Mouse (Mus musculus): Measurements from ENCODE around the gene Myt1l. TPM values are rescaled to one million over a fixed set of nuclear protein-coding genes. Genes with fewer than 3 reads are reported as not detected.

Gene Myt1l
- polyA plus RNA-seq, 1 experiment = not detected

- H3K4me3 ChIP-seq (ENCODE audit: insufficient read depth, low read depth, low read length) = no peak overlapping the region
- no peak for DNase-seq
- H3K4me1 ChIP-seq (ENCODE audit: control insufficient read depth, insufficient read depth, low read length) = no peaks in the 10 kb centered on the region
- no peaks in the 10 kb centered on the region for H3K36me3 ChIP-seq (ENCODE audit: control insufficient read depth, insufficient read depth, low read length)
- 80% methylated on average over 8 of the region's 8 CpGs for WGBS
- no peak overlapping the region for H3K27ac ChIP-seq (ENCODE audit: insufficient read depth, low read depth, low read length)
- no peaks in the 10 kb centered on the region for H3K27me3 ChIP-seq (replicated peaks; ENCODE audit: control insufficient read depth, insufficient read depth, low read length)
- no peak for TF ChIP-seq CTCF (conservative IDR thresholded peaks at IDR 0.05; ENCODE audit: insufficient read depth, insufficient read length, low read depth, low read length)
- TF ChIP-seq POLR2A (IDR thresholded peaks at IDR 0.05; ENCODE audit: low read depth, low read length) = no peak
These were observed 154.8 kb downstream of the Myt1l start for GRCm38 (mm10) chr12:29682946-29683345.

DNA sequence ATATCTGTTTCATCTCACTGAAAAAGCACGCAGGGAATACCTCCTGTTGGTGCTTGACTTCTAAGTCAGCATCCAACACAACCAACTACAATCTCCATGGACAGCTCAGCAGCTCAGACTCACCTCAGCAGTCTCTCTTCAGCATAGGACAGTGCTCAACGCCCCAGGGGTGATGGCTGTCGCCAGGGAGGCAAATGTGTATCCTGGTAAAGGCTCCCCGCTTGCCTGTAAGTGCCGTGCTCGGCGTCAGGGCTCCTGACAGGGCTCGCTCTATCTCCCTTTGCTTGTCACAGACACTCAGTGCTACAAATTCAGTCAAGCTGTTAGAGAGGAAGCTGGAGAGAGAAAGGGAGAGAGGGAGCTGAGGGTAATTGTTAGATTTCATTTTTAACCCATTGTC is 158.1 kb downstream of the Myt1l start:
- no peak overlapping the region for H3K4me3 ChIP-seq (ENCODE audit: insufficient read depth, low read depth, low read length)
- 75% methylated on average over 8 of the region's 8 CpGs for WGBS
- no peak for DNase-seq
- H3K4me1 ChIP-seq (ENCODE audit: control insufficient read depth, insufficient read depth, low read length) = no peaks in the 10 kb centered on the region
- no peaks in the 10 kb centered on the region for H3K36me3 ChIP-seq (ENCODE audit: control insufficient read depth, insufficient read depth, low read length)
- no peak for TF ChIP-seq POLR2A (IDR thresholded peaks at IDR 0.05; ENCODE audit: low read depth, low read length)
- no peak for TF ChIP-seq CTCF (conservative IDR thresholded peaks at IDR 0.05; ENCODE audit: insufficient read depth, insufficient read length, low read depth, low read length)
- H3K27me3 ChIP-seq (replicated peaks; ENCODE audit: control insufficient read depth, insufficient read depth, low read length) = no peaks in the 10 kb centered on the region
- no peak overlapping the region for H3K27ac ChIP-seq (ENCODE audit: insufficient read depth, low read depth, low read length)

GRCm38 (mm10) chr12:29691566-29691965 is 163.4 kb downstream of the Myt1l start:
- no peak for TF ChIP-seq CTCF (conservative IDR thresholded peaks at IDR 0.05; ENCODE audit: insufficient read depth, insufficient read length, low read depth, low read length)
- no peak for TF ChIP-seq POLR2A (IDR thresholded peaks at IDR 0.05; ENCODE audit: low read depth, low read length)
- Histone ChIP-seq H3K4me3 (ENCODE audit: insufficient read depth, low read depth, low read length) (no peak overlapping the region), H3K27me3 (replicated peaks; ENCODE audit: control insufficient read depth, insufficient read depth, low read length) (no peaks in the 10 kb centered on the region), H3K4me1 (ENCODE audit: control insufficient read depth, insufficient read depth, low read length) (no peaks in the 10 kb centered on the region), H3K27ac (ENCODE audit: insufficient read depth, low read depth, low read length) (no peak overlapping the region), H3K36me3 (ENCODE audit: control insufficient read depth, insufficient read depth, low read length) (no peaks in the 10 kb centered on the region)
- no peak for DNase-seq
- 77% methylated on average over 5 of the region's 5 CpGs for WGBS

GRCm38 (mm10) chr12:29695194-29695593 is 167.0 kb downstream of the Myt1l start:
- H3K36me3 ChIP-seq (ENCODE audit: control insufficient read depth, insufficient read depth, low read length) = no peaks in the 10 kb centered on the region

DNA sequence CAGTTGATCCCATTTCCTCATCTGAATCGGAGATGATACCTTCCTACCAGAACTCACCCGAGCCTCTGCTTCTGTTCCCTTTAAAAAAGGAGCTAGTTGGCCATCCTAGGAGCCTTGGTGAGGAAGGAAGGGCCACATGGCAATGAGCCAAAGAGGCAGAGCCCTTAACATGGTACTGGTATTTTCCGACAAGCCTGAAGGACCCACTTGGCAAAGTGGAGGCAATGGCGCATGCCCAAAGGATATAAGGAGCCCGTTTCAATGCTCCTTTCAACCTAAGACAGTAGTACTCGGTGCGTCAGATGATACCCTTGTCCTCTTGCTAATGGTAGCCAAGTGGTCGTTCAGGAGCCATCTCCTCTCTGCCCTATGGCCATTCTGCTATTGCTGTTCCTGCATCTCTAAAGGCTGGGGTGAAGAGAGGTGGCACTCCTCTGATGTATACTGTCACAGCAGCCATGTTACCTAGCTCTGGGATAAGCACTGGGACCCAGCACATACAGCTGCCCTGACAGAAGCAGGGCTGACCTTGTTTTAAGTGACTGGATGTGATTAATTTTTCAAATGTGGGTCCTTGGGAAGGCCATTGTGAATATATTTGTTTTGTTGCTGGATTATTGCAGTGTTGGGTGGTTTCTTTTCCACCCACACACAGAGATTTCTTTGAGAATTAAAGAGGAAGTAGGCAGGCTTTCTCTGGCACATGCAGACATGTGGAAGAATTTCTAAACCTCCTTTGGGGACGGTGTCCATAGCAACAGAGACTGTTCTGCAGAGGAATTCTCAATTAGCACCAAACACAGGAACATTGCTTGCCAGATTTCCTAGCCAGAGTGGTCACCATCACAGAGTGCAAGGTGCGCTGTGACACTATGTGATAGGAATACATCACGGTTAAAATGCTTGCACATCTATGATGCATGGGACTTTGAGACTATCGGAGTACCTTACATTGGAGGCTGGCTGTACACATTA is 169.6 kb downstream of the Myt1l start:
- no peak for TF ChIP-seq POLR2A (IDR thresholded peaks at IDR 0.05; ENCODE audit: low read depth, low read length)
- TF ChIP-seq CTCF (conservative IDR thresholded peaks at IDR 0.05; ENCODE audit: insufficient read depth, insufficient read length, low read depth, low read length) = no peak
- no peak for DNase-seq
- no peak overlapping the region for H3K4me3 ChIP-seq (ENCODE audit: insufficient read depth, low read depth, low read length)
- no peak overlapping the region for H3K27ac ChIP-seq (ENCODE audit: insufficient read depth, low read depth, low read length)
- WGBS = 77% methylated on average over 12 of the region's 12 CpGs
- no peaks in the 10 kb centered on the region for H3K36me3 ChIP-seq (ENCODE audit: control insufficient read depth, insufficient read depth, low read length)
- H3K4me1 ChIP-seq (ENCODE audit: control insufficient read depth, insufficient read depth, low read length) = no peaks in the 10 kb centered on the region
- no peaks in the 10 kb centered on the region for H3K27me3 ChIP-seq (replicated peaks; ENCODE audit: control insufficient read depth, insufficient read depth, low read length)

More at GRCm38 (mm10) chr12:29695194-29695593, 167.0 kb downstream of the Myt1l start:
- Histone ChIP-seq H3K4me3 (ENCODE audit: insufficient read depth, low read depth, low read length) (no peak overlapping the region), H3K4me1 (ENCODE audit: control insufficient read depth, insufficient read depth, low read length) (no peaks in the 10 kb centered on the region), H3K27ac (ENCODE audit: insufficient read depth, low read depth, low read length) (no peak overlapping the region), H3K27me3 (replicated peaks; ENCODE audit: control insufficient read depth, insufficient read depth, low read length) (no peaks in the 10 kb centered on the region)
- DNase-seq = no peak
- 55% methylated on average over 2 of the region's 2 CpGs for WGBS
- TF ChIP-seq CTCF (conservative IDR thresholded peaks at IDR 0.05; ENCODE audit: insufficient read depth, insufficient read length, low read depth, low read length) (no peak), POLR2A (IDR thresholded peaks at IDR 0.05; ENCODE audit: low read depth, low read length) (no peak)

DNA sequence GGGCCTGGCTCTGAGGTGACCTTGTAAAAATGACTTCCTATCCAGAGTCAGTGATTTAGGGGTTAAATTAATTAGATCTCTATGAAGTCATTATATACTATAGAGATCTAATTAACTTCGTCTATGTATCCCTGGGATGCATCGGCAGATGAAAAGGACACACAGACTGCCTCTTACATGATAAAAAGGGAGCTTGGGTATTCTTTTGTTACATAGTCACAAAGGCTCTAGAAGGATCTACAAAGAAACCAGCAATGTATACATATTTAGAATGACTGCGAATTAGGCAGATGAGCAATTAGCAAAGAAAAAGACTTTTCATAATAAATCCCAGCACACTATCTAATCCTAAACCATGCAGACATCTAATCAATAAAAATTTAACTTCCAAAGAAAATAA is 170.4 kb downstream of the Myt1l start:
- Histone ChIP-seq H3K4me3 (ENCODE audit: insufficient read depth, low read depth, low read length) (no peak overlapping the region), H3K36me3 (ENCODE audit: control insufficient read depth, insufficient read depth, low read length) (no peaks in the 10 kb centered on the region), H3K27ac (ENCODE audit: insufficient read depth, low read depth, low read length) (no peak overlapping the region), H3K4me1 (ENCODE audit: control insufficient read depth, insufficient read depth, low read length) (no peaks in the 10 kb centered on the region), H3K27me3 (replicated peaks; ENCODE audit: control insufficient read depth, insufficient read depth, low read length) (no peaks in the 10 kb centered on the region)
- 77% methylated on average over 3 of the region's 3 CpGs for WGBS
- no peak for DNase-seq
- no peak for TF ChIP-seq POLR2A (IDR thresholded peaks at IDR 0.05; ENCODE audit: low read depth, low read length)
- TF ChIP-seq CTCF (conservative IDR thresholded peaks at IDR 0.05; ENCODE audit: insufficient read depth, insufficient read length, low read depth, low read length) = no peak

DNA sequence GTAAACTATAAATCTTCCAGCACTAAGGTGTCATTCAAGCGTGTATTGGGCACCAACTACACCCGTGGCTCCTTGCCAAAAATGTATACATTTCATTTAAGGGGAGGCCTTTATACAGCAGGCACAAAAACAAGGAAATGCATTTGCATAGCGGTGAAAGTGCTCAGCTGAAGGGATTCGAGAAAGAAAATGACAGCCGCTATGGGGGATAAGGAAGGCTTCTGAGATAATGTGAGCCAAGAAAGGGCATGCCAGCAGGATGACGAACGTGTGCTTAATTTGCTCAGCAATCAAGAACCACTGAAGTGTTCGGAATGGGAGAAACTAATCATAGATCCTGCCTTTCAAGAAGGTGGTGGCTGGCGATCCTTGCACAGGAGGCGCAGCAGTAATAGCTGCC is 170.8 kb downstream of the Myt1l start:
- DNase-seq = no peak
- WGBS = 34% methylated on average over 10 of the region's 10 CpGs

More for the DNA sequence above, 170.8 kb downstream of the Myt1l start:
- H3K36me3 ChIP-seq (ENCODE audit: control insufficient read depth, insufficient read depth, low read length) = no peaks in the 10 kb centered on the region
- no peak overlapping the region for H3K4me3 ChIP-seq (ENCODE audit: insufficient read depth, low read depth, low read length)
- H3K27me3 ChIP-seq (replicated peaks; ENCODE audit: control insufficient read depth, insufficient read depth, low read length) = no peaks in the 10 kb centered on the region
- H3K27ac ChIP-seq (ENCODE audit: insufficient read depth, low read depth, low read length) = no peak overlapping the region
- TF ChIP-seq CTCF (conservative IDR thresholded peaks at IDR 0.05; ENCODE audit: insufficient read depth, insufficient read length, low read depth, low read length) = no peak
- TF ChIP-seq POLR2A (IDR thresholded peaks at IDR 0.05; ENCODE audit: low read depth, low read length) = no peak
- H3K4me1 ChIP-seq (ENCODE audit: control insufficient read depth, insufficient read depth, low read length) = no peaks in the 10 kb centered on the region

Data from kidney, adult 2 months (tissue).